Mouse (Mus musculus): Measurements from ENCODE around the gene Epb41l5.

The Epb41l5 gene

GRCm38 (mm10) chr1:119498536-119499231 lies 150.1 kb downstream of the Epb41l5 start:
- DNase-seq: no peak

GRCm38 (mm10) chr1:119497346-119498004 lies 151.3 kb downstream of the Epb41l5 start:
- DNase-seq: no peak

GRCm38 (mm10) chr1:119495396-119495775 lies 153.4 kb downstream of the Epb41l5 start:
- no peak for DNase-seq
